Mouse (Mus musculus): Measurements from ENCODE around the gene Btbd18. TPM values are rescaled to one million over a fixed set of nuclear protein-coding genes. Genes with fewer than 3 reads are reported as not detected.
"Not testable (repeated sequence)": the region's sequence is repeated elsewhere in the genome, so short reads cannot be mapped to it uniquely, and the experiment has no call there.

The Btbd18 gene
- polyA plus RNA-seq, 1 experiment from 2014 or later = 0.06 TPM

DNA sequence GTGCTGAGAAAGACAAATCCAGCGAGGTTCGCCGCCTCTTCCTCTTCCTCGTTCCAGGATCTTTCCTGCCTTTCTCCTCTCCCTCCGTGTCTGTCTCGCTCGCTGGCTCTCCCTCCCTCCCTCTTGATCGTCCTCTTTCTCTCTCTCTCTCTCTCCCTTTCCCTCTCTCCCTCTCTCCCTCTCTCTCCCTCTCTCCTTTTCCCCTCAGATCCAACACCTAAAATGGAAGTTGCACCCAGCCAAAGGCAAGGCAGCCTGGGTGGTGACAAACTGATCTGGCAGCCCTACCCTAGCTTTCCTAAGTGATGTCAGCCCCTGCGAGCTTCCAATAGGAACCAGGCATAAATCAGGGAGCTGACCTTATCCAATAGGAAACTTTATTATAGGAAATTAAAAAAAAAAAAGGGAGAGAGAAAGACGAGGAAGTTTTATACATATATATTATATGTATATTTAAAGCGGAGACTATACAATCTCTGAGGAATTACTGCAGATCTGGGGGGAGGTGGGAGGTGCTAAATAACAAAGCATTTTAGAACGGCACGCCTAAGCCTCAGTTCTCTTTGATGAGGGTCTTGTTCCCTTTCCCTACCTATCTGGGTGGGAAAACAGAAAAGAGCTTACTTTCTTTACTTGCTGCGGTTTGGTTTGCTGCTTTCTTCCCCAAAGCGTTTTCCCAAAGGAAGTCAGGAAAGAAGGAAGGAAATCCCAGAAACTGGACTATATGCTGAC, 8.2 kb upstream of the Btbd18 start, which contains the start of gene Ctnnd1:
Gene Ctnnd1, minus strand, starts transcription at position 302 of the 732 bp plus-strand sequence.
- under 1% methylated on average over 15 of the region's 15 CpGs for WGBS
- ATAC-seq = peak; percentile 98
- peak within 1 kb of the TSS; percentile 61 for H3K4me3 ChIP-seq (replicated peaks)
- peak within 1 kb of the TSS; percentile 81 for H3K9ac ChIP-seq
- H3K4me1 ChIP-seq (replicated peaks) = 0 out of 2 replicates have a peak, but pooled peaks cover 6% of the 10 kb centered on the region
- no peaks in the 10 kb centered on the region for H3K9me3 ChIP-seq
- H3K27me3 ChIP-seq (replicated peaks) = no peaks in the 10 kb centered on the region
- peak within 1 kb of the TSS; percentile 96 for H3K27ac ChIP-seq
- peak within 1 kb of the TSS; percentile 59 for H3K4me2 ChIP-seq (replicated peaks)
- no peaks in the 10 kb centered on the region for H3K36me3 ChIP-seq

GRCm38 (mm10) chr2:84653354-84653753, 5.5 kb upstream of the Btbd18 start:
- Histone ChIP-seq H3K4me2 (replicated peaks) (no peak overlapping the region), H3K9ac (no peak overlapping the region), H3K9me3 (no peaks in the 10 kb centered on the region), H3K4me1 (replicated peaks) (no peaks in the 10 kb centered on the region), H3K27me3 (replicated peaks) (no peaks in the 10 kb centered on the region), H3K27ac (no peak overlapping the region), H3K36me3 (no peaks in the 10 kb centered on the region), H3K4me3 (replicated peaks) (no peak overlapping the region)
- no peak for ATAC-seq

- H3K27ac ChIP-seq = no peak overlapping the region
- H3K27me3 ChIP-seq (replicated peaks) = no peaks in the 10 kb centered on the region
- no peak overlapping the region for H3K4me3 ChIP-seq (replicated peaks)
- no peaks in the 10 kb centered on the region for H3K9me3 ChIP-seq
- no peak for ATAC-seq
- no peaks in the 10 kb centered on the region for H3K4me1 ChIP-seq (replicated peaks)
- H3K9ac ChIP-seq = no peak overlapping the region
- no peak overlapping the region for H3K4me2 ChIP-seq (replicated peaks)
- 62% methylated on average over 1 of the region's 1 CpGs for WGBS
- H3K36me3 ChIP-seq = no peaks in the 10 kb centered on the region
Measured at GRCm38 (mm10) chr2:84655864-84656263, 3.0 kb upstream of the Btbd18 start.

DNA sequence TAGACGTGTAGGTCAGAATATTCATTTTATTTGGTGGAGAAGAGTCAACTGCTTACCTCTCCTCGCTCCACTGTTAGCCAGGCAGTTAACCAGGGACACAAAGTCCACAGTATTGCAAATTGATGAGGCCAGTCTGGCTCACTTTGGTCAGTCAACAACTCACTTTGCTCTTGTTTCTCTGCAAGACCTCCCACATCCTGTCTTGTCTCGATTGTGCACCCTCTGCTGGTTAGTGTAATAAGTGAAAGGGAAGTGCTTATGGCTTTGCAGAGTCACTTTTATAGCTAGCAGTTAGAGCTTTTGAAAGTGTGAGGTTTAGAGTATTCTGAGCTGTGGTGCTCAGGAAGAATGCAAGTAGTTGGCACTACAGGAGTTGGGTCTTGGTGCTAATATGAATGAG, 1.4 kb downstream of the Btbd18 start:
- H3K4me1 ChIP-seq (replicated peaks) = no peaks in the 10 kb centered on the region
- no peaks in the 10 kb centered on the region for H3K36me3 ChIP-seq
- ATAC-seq = peak; percentile 73
- H3K9ac ChIP-seq = no peak overlapping the region
- H3K4me3 ChIP-seq (replicated peaks) = no peak overlapping the region
- H3K27me3 ChIP-seq (replicated peaks) = no peaks in the 10 kb centered on the region
- H3K9me3 ChIP-seq = no peaks in the 10 kb centered on the region
- H3K27ac ChIP-seq = no peak overlapping the region
- H3K4me2 ChIP-seq (replicated peaks) = no peak overlapping the region
- WGBS = 57% methylated on average over 3 of the region's 3 CpGs

- no peak for ATAC-seq
- 35% methylated on average over 2 of the region's 2 CpGs for WGBS
- no peak overlapping the region for H3K4me2 ChIP-seq (replicated peaks)
- no peaks in the 10 kb centered on the region for H3K9me3 ChIP-seq
- no peaks in the 10 kb centered on the region for H3K4me1 ChIP-seq (replicated peaks)
- no peak overlapping the region for H3K27ac ChIP-seq
- no peak overlapping the region for H3K4me3 ChIP-seq (replicated peaks)
- H3K9ac ChIP-seq = no peak overlapping the region
- no peaks in the 10 kb centered on the region for H3K36me3 ChIP-seq
- no peaks in the 10 kb centered on the region for H3K27me3 ChIP-seq (replicated peaks)
Measured at GRCm38 (mm10) chr2:84662866-84663265, 4.0 kb downstream of the Btbd18 start.

GRCm38 (mm10) chr2:84666081-84666480, 7.2 kb downstream of the Btbd18 start:
- Histone ChIP-seq H3K9ac (no peak overlapping the region), H3K9me3 (no peaks in the 10 kb centered on the region), H3K4me3 (replicated peaks) (no peak overlapping the region), H3K27ac (no peak overlapping the region), H3K4me2 (replicated peaks) (no peak overlapping the region), H3K27me3 (replicated peaks) (no peaks in the 10 kb centered on the region), H3K36me3 (0 out of 2 replicates have a peak, but pooled peaks cover 3% of the 10 kb centered on the region), H3K4me1 (replicated peaks) (peaks cover 6% of the 10 kb centered on the region)
- no peak for ATAC-seq
- 52% methylated on average over 12 of the region's 12 CpGs for WGBS

DNA sequence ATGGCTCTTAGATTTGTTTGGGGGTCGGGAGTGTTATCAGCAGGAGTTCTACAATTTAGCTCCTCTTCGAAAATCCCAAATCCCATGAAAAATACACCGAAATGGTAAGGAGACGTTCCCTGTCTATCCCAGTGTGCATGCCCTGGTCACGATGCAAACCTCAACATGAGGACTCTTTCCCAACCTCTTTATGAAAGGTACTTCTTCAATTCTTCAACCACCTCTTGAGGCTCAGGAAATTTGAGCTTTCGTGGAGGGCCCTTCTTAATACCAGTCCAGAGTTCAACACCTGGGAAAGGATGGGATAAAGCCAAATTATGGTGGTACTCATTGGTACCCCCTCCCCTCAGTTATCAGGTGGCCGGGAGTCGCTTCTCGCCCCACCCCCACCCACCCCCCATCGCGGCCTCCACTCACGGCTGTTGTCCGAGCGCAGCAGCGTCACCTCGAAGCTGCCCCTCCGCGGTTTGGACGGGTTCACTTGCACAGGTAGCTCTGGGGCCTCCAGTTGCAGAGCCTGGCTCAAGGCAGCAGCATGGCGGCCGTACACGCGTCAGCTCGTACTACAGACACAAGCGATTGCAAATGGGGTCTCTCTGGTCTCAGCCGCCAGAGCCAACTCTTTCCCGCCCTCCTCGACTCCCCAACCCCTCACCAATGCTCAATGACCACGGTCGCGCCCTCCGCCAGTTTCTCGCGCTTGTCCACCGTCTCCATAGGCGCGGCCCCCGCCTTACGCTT, 11.1 kb downstream of the Btbd18 start:
- Histone ChIP-seq H3K27me3 (replicated peaks) (no peaks in the 10 kb centered on the region), H3K9me3 (no peaks in the 10 kb centered on the region), H3K27ac (peak overlapping the region; percentile 93), H3K4me1 (replicated peaks) (peaks cover 7% of the 10 kb centered on the region), H3K36me3 (peaks cover 15% of the 10 kb centered on the region), H3K9ac (peak overlapping the region; percentile 89), H3K4me2 (replicated peaks) (peak overlapping the region; percentile 57), H3K4me3 (replicated peaks) (peak overlapping the region; percentile 87)
- 3% methylated on average over 39 of the region's 39 CpGs for WGBS
- peak; percentile 84 for ATAC-seq

- Histone ChIP-seq H3K27ac (peak within 1 kb of the TSS; percentile 93), H3K9ac (peak within 1 kb of the TSS; percentile 89), H3K4me1 (replicated peaks) (peaks cover 7% of the 10 kb centered on the region), H3K4me3 (replicated peaks) (peak within 1 kb of the TSS; percentile 87), H3K27me3 (replicated peaks) (no peaks in the 10 kb centered on the region), H3K9me3 (no peaks in the 10 kb centered on the region), H3K36me3 (peaks cover 15% of the 10 kb centered on the region), H3K4me2 (replicated peaks) (peak within 1 kb of the TSS; percentile 57)
- WGBS = under 1% methylated on average over 20 of the region's 20 CpGs
- ATAC-seq = peak; percentile 97
Measured at GRCm38 (mm10) chr2:84670569-84670933, 11.7 kb downstream of the Btbd18 start, which contains the start of gene Selenoh. Gene Selenoh (minus strand): TSS chr2:84670770.

DNA sequence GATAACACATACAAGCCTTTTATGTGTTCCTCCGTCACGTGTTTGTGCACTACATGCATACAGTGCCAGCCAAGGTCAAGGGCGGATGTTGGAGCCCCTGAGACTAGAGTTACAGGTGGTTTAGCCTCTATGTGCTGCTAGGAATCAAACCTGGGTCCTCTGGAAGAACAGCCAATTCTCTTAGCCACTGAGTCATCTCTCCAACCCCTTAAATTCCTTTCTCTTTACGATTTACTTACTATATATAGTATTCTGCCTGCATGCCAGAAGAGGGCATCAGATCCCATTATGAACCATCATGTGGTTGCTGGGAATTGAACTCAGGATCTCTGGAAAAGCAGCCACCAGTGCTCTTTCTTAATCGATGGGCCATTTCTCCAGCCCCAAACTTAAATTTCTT, 12.7 kb downstream of the Btbd18 start:
- 53% methylated on average over 4 of the region's 5 CpGs for WGBS
- not testable (repeated sequence) for H3K4me2 ChIP-seq (replicated peaks); H3K9ac ChIP-seq; H3K9me3 ChIP-seq; H3K4me3 ChIP-seq (replicated peaks); ATAC-seq; H3K4me1 ChIP-seq (replicated peaks); H3K27me3 ChIP-seq (replicated peaks); H3K27ac ChIP-seq
- peaks cover 18% of the 10 kb centered on the region for H3K36me3 ChIP-seq

- H3K36me3 ChIP-seq = peaks cover 15% of the 10 kb centered on the region
- 6% methylated on average over 22 of the region's 22 CpGs for WGBS
- peak overlapping the region; percentile 70 for H3K4me2 ChIP-seq (replicated peaks)
- peak overlapping the region; percentile 56 for H3K27ac ChIP-seq
- no peaks in the 10 kb centered on the region for H3K27me3 ChIP-seq (replicated peaks)
- peak overlapping the region; percentile 57 for H3K9ac ChIP-seq
- H3K4me1 ChIP-seq (replicated peaks) = peaks cover 5% of the 10 kb centered on the region
- ATAC-seq = peak; percentile 73
- H3K9me3 ChIP-seq = no peaks in the 10 kb centered on the region
- H3K4me3 ChIP-seq (replicated peaks) = peak overlapping the region; percentile 58
Measured at GRCm38 (mm10) chr2:84677270-84677967, 18.5 kb downstream of the Btbd18 start.

- Histone ChIP-seq H3K9ac (peak within 1 kb of the TSS; percentile 74), H3K27ac (peak within 1 kb of the TSS; percentile 77), H3K4me1 (replicated peaks) (peaks cover 7% of the 10 kb centered on the region), H3K9me3 (no peaks in the 10 kb centered on the region), H3K4me3 (replicated peaks) (peak within 1 kb of the TSS; percentile 65), H3K4me2 (replicated peaks) (peak within 1 kb of the TSS; percentile 70), H3K36me3 (peaks cover 11% of the 10 kb centered on the region), H3K27me3 (replicated peaks) (no peaks in the 10 kb centered on the region)
- ATAC-seq = peak; percentile 99
- under 1% methylated on average over 44 of the region's 44 CpGs for WGBS
Measured at GRCm38 (mm10) chr2:84677968-84678880, 19.3 kb downstream of the Btbd18 start, which contains the start of the genes Gm28635 and Med19. Gene Gm28635 (minus strand): TSS chr2:84678041. Gene Med19 (plus strand): TSS chr2:84678402.

All from intestine, embryonic 15.5 days (tissue).